In genomic region chr9:120946131-120946530, GRCm38 (mm10) we compare ENCODE assay signal across 23 mouse cellular contexts. TPM values are rescaled to one million over a fixed set of nuclear protein-coding genes. Genes with fewer than 3 reads are reported as not detected.
A peak's percentile ranks its signal among the peaks of the same experiment; 100 is the strongest.
DNase-seq lines count a peak whose midpoint lies in the region; ATAC-seq lines count a peak whose summit lies in the region.
"Had no signal": no experiment of that assay in that cellular context is flagged by ENCODE, and none has a peak within 500 bp of the region (broad histone marks: within the 10 kb centered on the region; RNA-seq: fewer than 3 reads in every experiment).

No protein-coding gene starts in this region.

- no peak overlapping the region for H3K27ac ChIP-seq in kidney, embryonic 16.5 days (ENCODE audit: low read length)
- H3K27ac ChIP-seq: embryonic facial prominence, embryonic 10.5 days; embryonic facial prominence, embryonic 12.5 days; forebrain, embryonic 10.5 days; forebrain, embryonic 12.5 days had no signal

- H3K4me1 ChIP-seq in kidney, embryonic 16.5 days (ENCODE audit: insufficient read depth, low read length) = peaks cover 18% of the 10 kb centered on the region; the same call in 1 of the 2 replicates

- ATAC-seq in kidney, embryonic 16.5 days (ENCODE audit: low FRiP score, low TSS enrichment) = no peak
- ATAC-seq in erythroblast, adult 5-6 weeks (replicated peaks; ENCODE audit: low FRiP score, poor library complexity, severe bottlenecking) = no peak
- ATAC-seq: activated CD4-positive, CD25-positive, alpha-beta regulatory T cell, adult 4 months; forebrain, embryonic 14.5 days; forebrain, embryonic 16.5 days; Patski had no signal

- peaks cover 12% of the 10 kb centered on the region for H3K36me3 ChIP-seq in kidney, embryonic 16.5 days (ENCODE audit: insufficient read depth, low read length)

- no peak overlapping the region for H3K4me2 ChIP-seq in kidney, embryonic 16.5 days (replicated peaks; ENCODE audit: low read depth, low read length)
- H3K4me2 ChIP-seq: embryonic facial prominence, embryonic 12.5 days; forebrain, embryonic 12.5 days had no signal

- 76% methylated on average over 8 of the region's 8 CpGs for WGBS in kidney, embryonic 16.5 days

- H3K9me3 ChIP-seq in kidney, embryonic 16.5 days (ENCODE audit: low read length) = no peaks in the 10 kb centered on the region
- H3K9me3 ChIP-seq: embryonic facial prominence, embryonic 10.5 days; embryonic facial prominence, embryonic 12.5 days; forebrain, embryonic 10.5 days; forebrain, embryonic 12.5 days; G1E had no signal

- no peaks in the 10 kb centered on the region for H3K27me3 ChIP-seq in kidney, embryonic 16.5 days (ENCODE audit: insufficient read depth, low read length)
- H3K27me3 ChIP-seq: embryonic facial prominence, embryonic 12.5 days; forebrain, embryonic 12.5 days; Patski had no signal

- DNase-seq in heart, adult 11 months = peak; percentile 64
- DNase-seq in heart, adult 8-10 months (ENCODE audit: low spot score) = no peak
- peak; percentile 2 for DNase-seq in kidney, adult 18-20 months
- DNase-seq: adrenal gland, adult 8-10 months; adrenal gland, postnatal 14 days; adrenal gland, postnatal 36 days; cerebellum, adult 11-12 months; cerebellum, adult 2 months; cerebellum, adult 9-10 months; cerebellum, postnatal 10 days; cerebellum, postnatal 25 days had no signal

- H3K9ac ChIP-seq in kidney, embryonic 16.5 days (replicated peaks; ENCODE audit: low read length) = no peak overlapping the region
- H3K9ac ChIP-seq: embryonic facial prominence, embryonic 12.5 days; forebrain, embryonic 12.5 days had no signal

- H3K4me3 ChIP-seq in kidney, embryonic 16.5 days (ENCODE audit: low read length) = no peak overlapping the region
- H3K4me3 ChIP-seq: embryonic facial prominence, embryonic 10.5 days; embryonic facial prominence, embryonic 12.5 days; erythroblast, embryonic 14.5 days; forebrain, embryonic 10.5 days; forebrain, embryonic 12.5 days had no signal

RNA-seq across cellular contexts. Expression of gene Ctnnb1, which starts 17.1 kb away (rescaled TPM):
- total RNA-seq in heart, adult 8-10 months (2022) = 100 to 1,000 TPM; 398 to 437 (median 405) TPM
- polyA plus RNA-seq in kidney, embryonic 16.5 days (2015; fragmentation: Nextera tagmentation; extraction: Ambion mirVana) = 639 and 663 TPM in 2 replicates
- 138 and 172 TPM in 2 replicates for total RNA-seq in erythroblast, adult 5-6 weeks (2015; ENCODE audit: low replicate concordance)
- 182 and 196 TPM in 2 replicates for total RNA-seq in erythroblast, adult 5-6 weeks (2017; ENCODE audit: low replicate concordance)
